Mouse (Mus musculus): ENCODE measurements at regions not wholly inside any gene's neighbourhood (a gene's known extent, or its start where the extent isn't known, plus 50 kb on each side); places are given as distances from the start of the nearest gene placed in this dataset.

DNA sequence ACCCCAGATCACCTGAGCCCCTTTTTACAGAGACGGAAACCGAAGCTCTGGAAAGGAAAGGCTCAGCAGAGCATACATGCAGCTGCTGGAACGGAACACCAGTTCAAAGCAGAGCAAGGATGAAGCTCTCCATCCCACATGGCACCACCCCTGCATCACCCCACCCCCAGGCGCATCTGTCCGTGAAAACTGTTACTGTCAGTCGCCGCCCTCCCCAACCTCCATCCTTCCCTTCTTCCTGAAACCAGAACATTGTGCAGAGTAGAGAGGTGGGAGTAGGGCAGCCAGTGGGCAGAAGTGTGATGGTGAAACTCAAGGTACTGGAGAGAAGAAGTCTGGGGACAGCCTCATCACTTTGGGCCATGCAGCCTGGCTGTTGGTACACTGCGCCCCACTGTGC, 84.6 kb downstream of the Rplp1 start:
- no peak overlapping the region for H3K27ac ChIP-seq (ENCODE audit: low read depth, low read length)
- ATAC-seq (ENCODE audit: low FRiP score) (no peak), DNase-seq (ENCODE audit: low spot score) (no peak)
- H3K4me2 ChIP-seq (replicated peaks; ENCODE audit: low read depth, low read length) = no peak overlapping the region
- no peaks in the 10 kb centered on the region for H3K9me3 ChIP-seq (ENCODE audit: control insufficient read depth, low read length)
- H3K9ac ChIP-seq (ENCODE audit: low read depth, low read length) = no peak overlapping the region
- H3K4me3 ChIP-seq (ENCODE audit: low read depth, low read length) = no peak overlapping the region
- WGBS = 79% methylated on average over 8 of the region's 8 CpGs
- H3K36me3 ChIP-seq (ENCODE audit: control insufficient read depth, insufficient read depth, low read length) = no peaks in the 10 kb centered on the region
- H3K27me3 ChIP-seq (ENCODE audit: control insufficient read depth, insufficient read depth, low read length) = no peaks in the 10 kb centered on the region
- no peaks in the 10 kb centered on the region for H3K4me1 ChIP-seq (replicated peaks; ENCODE audit: control insufficient read depth, insufficient read depth, low read length)

DNA sequence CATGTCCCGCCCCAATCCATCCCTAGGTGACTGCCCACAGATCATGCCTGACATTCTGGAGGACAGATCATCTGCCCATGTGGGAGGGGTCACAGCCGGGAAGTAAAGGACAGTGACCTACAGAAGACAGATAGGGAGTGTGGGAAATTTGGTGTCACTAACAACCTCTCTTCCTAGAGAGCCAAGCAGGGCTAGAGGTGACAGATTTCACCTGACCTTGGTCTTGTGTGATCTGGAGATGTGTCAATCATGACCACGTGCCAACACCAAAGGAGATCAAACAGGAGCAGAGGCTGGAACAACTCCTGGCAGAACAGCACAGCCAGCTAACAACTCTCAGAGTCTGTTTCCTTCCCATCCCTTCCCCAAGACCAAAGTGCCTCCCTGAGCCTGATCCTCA, 85.0 kb downstream of the Rplp1 start:
- Histone ChIP-seq H3K9me3 (ENCODE audit: control insufficient read depth, low read length) (no peaks in the 10 kb centered on the region), H3K4me2 (replicated peaks; ENCODE audit: low read depth, low read length) (no peak overlapping the region), H3K27ac (ENCODE audit: low read depth, low read length) (no peak overlapping the region), H3K4me3 (ENCODE audit: low read depth, low read length) (no peak overlapping the region), H3K4me1 (replicated peaks; ENCODE audit: control insufficient read depth, insufficient read depth, low read length) (no peaks in the 10 kb centered on the region), H3K36me3 (ENCODE audit: control insufficient read depth, insufficient read depth, low read length) (no peaks in the 10 kb centered on the region), H3K27me3 (ENCODE audit: control insufficient read depth, insufficient read depth, low read length) (no peaks in the 10 kb centered on the region), H3K9ac (ENCODE audit: low read depth, low read length) (no peak overlapping the region)
- 93% methylated on average over 3 of the region's 3 CpGs for WGBS
- DNase-seq (ENCODE audit: low spot score) = no peak
- no peak for ATAC-seq (ENCODE audit: low FRiP score)

DNA sequence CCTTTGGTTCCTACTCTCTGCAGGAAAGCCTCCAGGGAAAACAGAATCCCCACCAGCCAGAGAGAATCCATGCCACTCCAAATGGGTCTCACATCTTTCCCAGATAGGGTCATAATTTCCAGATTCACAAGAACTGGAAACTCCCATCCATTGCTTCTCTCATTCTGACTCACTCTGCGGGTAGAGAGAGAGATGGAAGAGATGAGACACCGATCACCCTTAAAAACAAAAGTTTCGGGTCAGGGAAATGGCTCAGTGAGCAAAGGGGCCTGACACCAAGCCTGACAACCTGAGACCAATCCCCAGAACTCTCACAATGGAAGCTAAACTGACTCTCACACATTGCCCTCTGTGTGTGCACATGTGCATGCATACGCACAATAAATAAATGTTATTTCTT, 86.6 kb downstream of the Rplp1 start:
- H3K9ac ChIP-seq (ENCODE audit: low read depth, low read length) = no peak overlapping the region
- DNase-seq (ENCODE audit: low spot score) = no peak
- no peak overlapping the region for H3K4me2 ChIP-seq (replicated peaks; ENCODE audit: low read depth, low read length)
- H3K27me3 ChIP-seq (ENCODE audit: control insufficient read depth, insufficient read depth, low read length) = no peaks in the 10 kb centered on the region
- no peaks in the 10 kb centered on the region for H3K36me3 ChIP-seq (ENCODE audit: control insufficient read depth, insufficient read depth, low read length)
- H3K4me1 ChIP-seq (replicated peaks; ENCODE audit: control insufficient read depth, insufficient read depth, low read length) = no peaks in the 10 kb centered on the region
- no peak overlapping the region for H3K4me3 ChIP-seq (ENCODE audit: low read depth, low read length)
- ATAC-seq (ENCODE audit: low FRiP score) = no peak
- no peak overlapping the region for H3K27ac ChIP-seq (ENCODE audit: low read depth, low read length)
- no peaks in the 10 kb centered on the region for H3K9me3 ChIP-seq (ENCODE audit: control insufficient read depth, low read length)
- 90% methylated on average over 4 of the region's 4 CpGs for WGBS

DNA sequence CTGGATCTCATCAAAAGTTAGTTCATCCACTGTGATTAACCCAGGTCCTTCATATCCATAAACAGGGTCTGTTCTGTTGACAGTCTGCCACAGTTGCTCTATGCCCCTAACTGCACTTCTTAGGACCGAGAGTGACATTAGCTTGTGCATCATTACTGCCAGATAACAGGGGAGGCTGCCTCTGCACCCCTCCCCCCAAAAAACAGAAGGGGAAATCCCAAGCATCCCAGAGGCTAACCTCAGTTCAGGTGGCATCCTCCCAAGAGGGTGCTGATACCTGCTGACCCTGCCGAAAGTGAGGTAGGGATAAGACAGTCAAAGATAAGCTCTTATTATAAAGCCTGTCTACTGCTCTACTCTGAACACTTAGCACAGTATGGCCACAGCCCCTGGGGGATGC, 87.3 kb downstream of the Rplp1 start:
- H3K36me3 ChIP-seq (ENCODE audit: control insufficient read depth, insufficient read depth, low read length) = no peaks in the 10 kb centered on the region
- no peaks in the 10 kb centered on the region for H3K9me3 ChIP-seq (ENCODE audit: control insufficient read depth, low read length)
- H3K4me3 ChIP-seq (ENCODE audit: low read depth, low read length) = no peak overlapping the region
- 82% methylated on average over 2 of the region's 2 CpGs for WGBS
- no peaks in the 10 kb centered on the region for H3K27me3 ChIP-seq (ENCODE audit: control insufficient read depth, insufficient read depth, low read length)
- ATAC-seq (ENCODE audit: low FRiP score) (no peak), DNase-seq (ENCODE audit: low spot score) (no peak)
- no peak overlapping the region for H3K9ac ChIP-seq (ENCODE audit: low read depth, low read length)
- no peak overlapping the region for H3K4me2 ChIP-seq (replicated peaks; ENCODE audit: low read depth, low read length)
- no peaks in the 10 kb centered on the region for H3K4me1 ChIP-seq (replicated peaks; ENCODE audit: control insufficient read depth, insufficient read depth, low read length)
- H3K27ac ChIP-seq (ENCODE audit: low read depth, low read length) = no peak overlapping the region

DNA sequence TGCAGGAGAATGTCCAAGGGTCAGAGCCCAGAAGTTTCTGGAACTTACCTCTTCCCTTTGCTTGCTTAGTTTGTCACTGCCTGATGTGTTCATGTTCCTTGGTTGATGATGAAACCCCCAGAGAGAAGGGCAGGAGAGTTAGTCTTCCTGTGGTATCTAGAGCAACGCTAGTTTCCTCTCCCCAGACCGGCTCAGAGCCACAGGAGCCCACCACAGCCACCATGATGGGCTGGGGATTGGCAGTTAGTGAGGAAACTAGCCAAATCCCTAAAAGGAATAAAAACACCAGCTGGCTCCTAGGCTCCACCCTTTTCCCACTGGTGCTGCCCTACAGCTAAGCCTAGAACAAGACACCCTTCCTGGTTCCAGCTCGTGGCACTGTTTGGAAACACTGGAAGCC, 87.9 kb downstream of the Rplp1 start:
- no peaks in the 10 kb centered on the region for H3K4me1 ChIP-seq (replicated peaks; ENCODE audit: control insufficient read depth, insufficient read depth, low read length)
- no peaks in the 10 kb centered on the region for H3K36me3 ChIP-seq (ENCODE audit: control insufficient read depth, insufficient read depth, low read length)
- ATAC-seq (ENCODE audit: low FRiP score) (no peak), DNase-seq (ENCODE audit: low spot score) (no peak)
- H3K27ac ChIP-seq (ENCODE audit: low read depth, low read length) = no peak overlapping the region
- H3K9me3 ChIP-seq (ENCODE audit: control insufficient read depth, low read length) = no peaks in the 10 kb centered on the region
- H3K4me3 ChIP-seq (ENCODE audit: low read depth, low read length) = no peak overlapping the region
- H3K4me2 ChIP-seq (replicated peaks; ENCODE audit: low read depth, low read length) = no peak overlapping the region
- 63% methylated on average over 3 of the region's 3 CpGs for WGBS
- H3K27me3 ChIP-seq (ENCODE audit: control insufficient read depth, insufficient read depth, low read length) = no peaks in the 10 kb centered on the region
- H3K9ac ChIP-seq (ENCODE audit: low read depth, low read length) = no peak overlapping the region

DNA sequence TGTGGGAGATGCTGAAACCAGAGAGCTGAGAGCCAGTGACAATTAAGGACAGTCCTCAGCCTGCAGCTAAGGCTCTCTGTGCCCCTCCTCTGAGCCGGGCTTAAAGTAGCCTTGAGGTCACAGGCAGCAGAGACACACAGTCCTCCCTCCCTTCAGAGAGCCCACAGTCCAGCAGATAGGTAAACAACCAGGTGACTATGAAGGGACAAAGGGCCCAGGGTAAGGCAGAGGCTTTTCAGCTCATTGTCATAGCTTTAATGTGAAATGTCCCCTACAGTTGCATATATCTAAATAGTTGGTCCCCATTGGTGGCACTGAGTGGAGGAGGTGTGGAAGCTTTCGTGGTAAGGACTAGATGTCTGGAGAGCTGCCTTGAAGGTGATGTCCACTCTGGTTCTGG, 88.5 kb downstream of the Rplp1 start:
- no peak overlapping the region for H3K4me3 ChIP-seq (ENCODE audit: low read depth, low read length)
- no peak overlapping the region for H3K9ac ChIP-seq (ENCODE audit: low read depth, low read length)
- H3K27ac ChIP-seq (ENCODE audit: low read depth, low read length) = no peak overlapping the region
- no peak overlapping the region for H3K4me2 ChIP-seq (replicated peaks; ENCODE audit: low read depth, low read length)
- H3K36me3 ChIP-seq (ENCODE audit: control insufficient read depth, insufficient read depth, low read length) = no peaks in the 10 kb centered on the region
- H3K9me3 ChIP-seq (ENCODE audit: control insufficient read depth, low read length) = no peaks in the 10 kb centered on the region
- WGBS = 72% methylated on average over 2 of the region's 2 CpGs
- no peaks in the 10 kb centered on the region for H3K27me3 ChIP-seq (ENCODE audit: control insufficient read depth, insufficient read depth, low read length)
- H3K4me1 ChIP-seq (replicated peaks; ENCODE audit: control insufficient read depth, insufficient read depth, low read length) = no peaks in the 10 kb centered on the region
- no peak for ATAC-seq (ENCODE audit: low FRiP score)
- DNase-seq (ENCODE audit: low spot score) = no peak

DNA sequence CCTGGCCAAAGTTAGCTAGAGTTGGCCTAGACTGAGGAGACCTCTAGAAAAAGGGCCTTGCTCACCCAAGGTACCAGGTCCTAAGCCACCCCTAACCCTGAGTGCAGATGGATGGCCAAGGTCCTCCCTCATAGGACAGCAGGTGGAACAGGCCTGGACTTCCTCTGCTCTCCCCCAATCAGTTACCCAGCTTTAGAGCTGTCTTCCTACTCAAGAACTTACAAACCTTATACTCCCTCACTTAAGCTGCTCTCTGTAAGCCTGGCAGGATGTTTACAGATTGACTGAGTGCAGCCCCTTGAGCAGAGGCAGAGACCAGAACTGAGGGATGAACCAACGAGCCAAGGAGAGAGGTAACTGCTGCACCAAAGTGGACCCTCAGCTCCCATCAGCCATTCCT, 94.5 kb downstream of the Rplp1 start:
- Histone ChIP-seq H3K27ac (ENCODE audit: low read depth, low read length) (no peak overlapping the region), H3K36me3 (ENCODE audit: control insufficient read depth, insufficient read depth, low read length) (no peaks in the 10 kb centered on the region), H3K4me3 (ENCODE audit: low read depth, low read length) (no peak overlapping the region), H3K27me3 (ENCODE audit: control insufficient read depth, insufficient read depth, low read length) (no peaks in the 10 kb centered on the region), H3K4me2 (replicated peaks; ENCODE audit: low read depth, low read length) (no peak overlapping the region), H3K9ac (ENCODE audit: low read depth, low read length) (no peak overlapping the region), H3K9me3 (ENCODE audit: control insufficient read depth, low read length) (no peaks in the 10 kb centered on the region), H3K4me1 (replicated peaks; ENCODE audit: control insufficient read depth, insufficient read depth, low read length) (no peaks in the 10 kb centered on the region)
- 61% methylated on average over 1 of the region's 1 CpGs for WGBS
- DNase-seq (ENCODE audit: low spot score) = no peak
- no peak for ATAC-seq (ENCODE audit: low FRiP score)

DNA sequence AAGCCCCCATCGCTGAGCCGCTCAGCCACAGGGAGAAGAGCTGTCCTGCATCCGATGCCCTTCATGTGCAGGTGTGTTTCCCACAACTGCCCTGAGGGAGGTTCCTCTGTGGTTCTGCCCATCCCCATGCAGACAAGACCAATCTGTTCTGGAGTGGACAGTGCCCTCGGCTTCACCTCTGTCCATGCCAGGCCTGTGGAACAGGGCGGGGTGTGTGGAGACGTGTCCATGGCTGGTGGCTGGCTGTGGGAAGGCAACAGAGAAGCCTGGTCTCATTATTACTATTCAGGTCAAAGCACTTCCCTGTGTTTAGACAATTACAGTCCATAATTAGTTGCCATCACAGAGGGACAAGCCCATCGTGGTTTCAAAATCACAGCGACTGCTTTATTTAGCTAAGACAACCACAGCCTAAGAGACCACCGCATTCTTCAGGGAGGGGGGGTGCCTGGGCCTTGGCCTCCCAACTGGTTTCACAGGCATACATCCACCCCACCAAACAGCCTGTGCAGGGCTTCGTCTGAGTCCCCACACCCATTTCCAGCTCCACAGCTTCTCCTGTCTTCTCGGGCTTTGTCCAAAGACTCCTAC, 97.7 kb downstream of the Rplp1 start:
- no peak for DNase-seq (ENCODE audit: low spot score)
- H3K4me2 ChIP-seq (replicated peaks; ENCODE audit: low read depth, low read length) = no peak overlapping the region
- H3K4me1 ChIP-seq (replicated peaks; ENCODE audit: control insufficient read depth, insufficient read depth, low read length) = no peaks in the 10 kb centered on the region
- H3K36me3 ChIP-seq (ENCODE audit: control insufficient read depth, insufficient read depth, low read length) = no peaks in the 10 kb centered on the region
- no peak overlapping the region for H3K4me3 ChIP-seq (ENCODE audit: low read depth, low read length)
- ATAC-seq (ENCODE audit: low FRiP score) = no peak
- H3K9ac ChIP-seq (ENCODE audit: low read depth, low read length) = no peak overlapping the region
- 82% methylated on average over 11 of the region's 11 CpGs for WGBS
- H3K27ac ChIP-seq (ENCODE audit: low read depth, low read length) = no peak overlapping the region
- no peaks in the 10 kb centered on the region for H3K27me3 ChIP-seq (ENCODE audit: control insufficient read depth, insufficient read depth, low read length)
- H3K9me3 ChIP-seq (ENCODE audit: control insufficient read depth, low read length) = no peaks in the 10 kb centered on the region

DNA sequence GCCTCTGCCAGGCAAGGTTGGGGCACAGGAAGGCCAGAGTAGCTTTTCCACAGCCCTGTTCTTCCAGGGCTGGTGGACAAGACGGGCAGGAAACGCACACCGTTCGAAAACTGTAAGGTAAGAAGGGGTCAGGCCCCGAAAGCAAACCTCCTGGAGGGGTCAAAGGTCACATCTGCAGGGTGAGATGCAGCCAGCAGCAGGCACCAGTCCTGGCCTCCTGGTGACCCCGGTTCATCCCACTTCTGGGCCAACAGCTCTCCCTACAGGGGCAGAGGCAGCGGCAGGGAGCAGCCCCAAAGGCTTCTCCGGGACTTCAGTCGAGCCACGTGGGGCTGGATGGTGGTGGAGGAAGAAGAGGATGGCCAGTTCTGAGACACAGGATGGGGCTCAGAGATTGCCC, 98.3 kb downstream of the Rplp1 start:
- no peak overlapping the region for H3K4me2 ChIP-seq (replicated peaks; ENCODE audit: low read depth, low read length)
- no peak overlapping the region for H3K4me3 ChIP-seq (ENCODE audit: low read depth, low read length)
- ATAC-seq (ENCODE audit: low FRiP score) (no peak), DNase-seq (ENCODE audit: low spot score) (peak; percentile 12)
- H3K9me3 ChIP-seq (ENCODE audit: control insufficient read depth, low read length) = no peaks in the 10 kb centered on the region
- no peaks in the 10 kb centered on the region for H3K4me1 ChIP-seq (replicated peaks; ENCODE audit: control insufficient read depth, insufficient read depth, low read length)
- H3K27me3 ChIP-seq (ENCODE audit: control insufficient read depth, insufficient read depth, low read length) = no peaks in the 10 kb centered on the region
- no peaks in the 10 kb centered on the region for H3K36me3 ChIP-seq (ENCODE audit: control insufficient read depth, insufficient read depth, low read length)
- no peak overlapping the region for H3K9ac ChIP-seq (ENCODE audit: low read depth, low read length)
- no peak overlapping the region for H3K27ac ChIP-seq (ENCODE audit: low read depth, low read length)
- 38% methylated on average over 10 of the region's 10 CpGs for WGBS

Data from hindbrain, embryonic 11.5 days (tissue).